Mouse (Mus musculus): ENCODE measurements around the gene Grap. TPM values are rescaled to one million over a fixed set of nuclear protein-coding genes. Genes with fewer than 3 reads are reported as not detected.

The Grap gene
- total and polyA plus RNA-seq, 3 experiments: 4.3 to 10.0 (median 7.2) TPM

- peaks cover 7% of the 10 kb centered on the region; the same call in 1 of the 2 replicates for H3K27me3 ChIP-seq (ENCODE audit: insufficient read depth, low read length)
- peaks cover 30% of the 10 kb centered on the region for H3K36me3 ChIP-seq (replicated peaks)
- TF ChIP-seq TAL1 (conservative IDR thresholded peaks at IDR 0.05; ENCODE audit: low read depth, low read length): no peak
- TF ChIP-seq POLR2AphosphoS5 (IDR thresholded peaks at IDR 0.05; ENCODE audit: insufficient replicate concordance, low read depth, low read length): no peak
- no peak for TF ChIP-seq CTCF (IDR thresholded peaks at IDR 0.05; ENCODE audit: low read depth, low read length)
- TF ChIP-seq GATA2 (IDR thresholded peaks at IDR 0.05; ENCODE audit: borderline replicate concordance, low read depth, low read length): no peak
- TF ChIP-seq GATA1 (IDR thresholded peaks at IDR 0.05; ENCODE audit: borderline replicate concordance, low read length): no peak
- peak overlapping the region; percentile 14; the same call in 1 of the 2 replicates for H3K4me3 ChIP-seq (ENCODE audit: low read depth, low read length)
- DNase-seq (ENCODE audit: low spot score): no peak
- peaks cover 9% of the 10 kb centered on the region; the same call in 1 of the 2 replicates for H3K4me1 ChIP-seq (ENCODE audit: insufficient read depth, low read depth, low read length)
- no peaks in the 10 kb centered on the region for H3K9me3 ChIP-seq (replicated peaks)
- no peak for ATAC-seq (ENCODE audit: extremely low read depth, insufficient number of reproducible peaks, low FRiP score, poor library complexity, severe bottlenecking)
These were observed 16.7 kb downstream of the Grap start for GRCm38 (mm10) chr11:61669492-61670490.

DNA sequence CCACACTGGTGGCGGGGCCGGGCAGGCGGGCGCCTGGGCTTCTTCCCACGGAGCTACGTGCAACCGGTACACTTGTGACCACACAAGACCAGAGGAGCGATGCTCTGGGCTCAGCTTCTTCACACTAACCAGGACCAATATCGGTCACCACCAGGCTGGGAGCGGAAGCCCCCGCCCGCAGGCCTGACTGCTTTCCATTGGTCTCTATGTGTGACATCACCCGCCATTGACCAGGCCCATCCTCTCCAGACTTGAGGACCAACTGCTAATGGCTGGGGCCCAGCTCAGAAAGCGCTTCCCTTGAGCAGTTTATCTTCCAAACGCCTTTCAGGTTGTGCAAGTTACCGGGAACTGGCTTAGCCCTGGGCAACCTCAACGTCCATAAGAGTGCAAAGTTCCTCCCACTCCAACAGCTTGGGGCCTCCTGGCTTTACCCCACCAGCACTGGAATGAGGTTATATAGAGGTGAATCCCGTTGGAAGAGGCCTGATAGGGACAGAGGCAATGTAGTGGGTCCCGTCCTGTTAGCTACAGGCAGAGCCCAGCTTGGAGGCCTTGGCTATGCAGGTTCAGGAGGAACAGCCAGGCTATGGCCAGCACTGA, 18.8 kb downstream of the Grap start:
- Histone ChIP-seq H3K27me3 (ENCODE audit: insufficient read depth, low read length) (peaks cover 11% of the 10 kb centered on the region; the same call in 1 of the 2 replicates), H3K4me1 (ENCODE audit: insufficient read depth, low read depth, low read length) (peaks cover 12% of the 10 kb centered on the region; the same call in 1 of the 2 replicates), H3K36me3 (replicated peaks) (peaks cover 20% of the 10 kb centered on the region), H3K9me3 (replicated peaks) (no peaks in the 10 kb centered on the region), H3K4me3 (ENCODE audit: low read depth, low read length) (no peak overlapping the region)
- TF ChIP-seq POLR2AphosphoS5 (IDR thresholded peaks at IDR 0.05; ENCODE audit: insufficient replicate concordance, low read depth, low read length) (no peak), CTCF (IDR thresholded peaks at IDR 0.05; ENCODE audit: low read depth, low read length) (no peak)
- DNase-seq (ENCODE audit: low spot score): no peak
- ATAC-seq (ENCODE audit: extremely low read depth, insufficient number of reproducible peaks, low FRiP score, poor library complexity, severe bottlenecking): no peak

GRCm38 (mm10) chr11:61673686-61674085, 20.6 kb downstream of the Grap start:
- no peak for ATAC-seq (ENCODE audit: extremely low read depth, insufficient number of reproducible peaks, low FRiP score, poor library complexity, severe bottlenecking)
- peaks cover 12% of the 10 kb centered on the region; the same call in 1 of the 2 replicates for H3K4me1 ChIP-seq (ENCODE audit: insufficient read depth, low read depth, low read length)
- no peak overlapping the region for H3K4me3 ChIP-seq (ENCODE audit: low read depth, low read length)
- H3K36me3 ChIP-seq (replicated peaks): peaks cover 20% of the 10 kb centered on the region
- no peaks in the 10 kb centered on the region for H3K9me3 ChIP-seq (replicated peaks)
- H3K27me3 ChIP-seq (ENCODE audit: insufficient read depth, low read length): peaks cover 11% of the 10 kb centered on the region; the same call in 1 of the 2 replicates
- TF ChIP-seq POLR2AphosphoS5 (IDR thresholded peaks at IDR 0.05; ENCODE audit: insufficient replicate concordance, low read depth, low read length) (no peak), GATA2 (IDR thresholded peaks at IDR 0.05; ENCODE audit: borderline replicate concordance, low read depth, low read length) (no peak), GATA1 (IDR thresholded peaks at IDR 0.05; ENCODE audit: borderline replicate concordance, low read length) (no peak), CTCF (IDR thresholded peaks at IDR 0.05; ENCODE audit: low read depth, low read length) (no peak), TAL1 (conservative IDR thresholded peaks at IDR 0.05; ENCODE audit: low read depth, low read length) (no peak)
- no peak for DNase-seq (ENCODE audit: low spot score)

DNA sequence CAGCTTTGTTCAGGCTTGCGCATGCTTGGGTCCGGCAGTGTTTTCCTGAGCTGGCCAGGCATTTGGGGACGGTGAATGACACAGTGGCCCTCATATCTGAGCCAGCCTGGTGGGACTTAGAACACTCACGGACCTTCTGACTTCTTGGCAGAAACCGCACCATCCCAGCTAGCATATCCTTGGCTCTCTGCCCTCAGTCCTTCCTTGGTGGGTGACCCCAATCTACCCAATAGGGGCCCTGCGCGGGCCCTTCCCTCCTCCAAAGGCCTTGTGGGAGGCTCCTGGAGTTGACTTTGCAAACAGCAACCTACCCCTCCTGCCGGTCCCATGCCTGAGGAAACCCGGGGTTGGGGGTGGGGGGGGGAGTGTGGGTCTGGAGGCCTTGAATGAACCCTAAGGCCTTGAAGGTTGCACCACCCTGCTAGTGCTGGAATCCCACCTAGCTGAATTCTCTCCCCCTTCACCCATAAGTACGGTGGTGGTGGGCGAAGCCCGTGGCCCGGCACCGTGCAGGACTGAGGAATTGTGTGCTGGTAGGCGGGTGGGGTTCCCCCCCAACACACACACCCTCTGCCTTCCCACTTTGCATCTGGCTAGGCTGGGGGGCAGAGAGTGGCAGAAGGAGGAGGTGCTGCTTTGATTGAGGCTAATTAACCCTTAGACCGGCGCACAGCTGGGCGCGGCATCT, 21.2 kb downstream of the Grap start:
- H3K27me3 ChIP-seq (ENCODE audit: insufficient read depth, low read length): peaks cover 9% of the 10 kb centered on the region; the same call in 1 of the 2 replicates
- no peak overlapping the region for H3K4me3 ChIP-seq (ENCODE audit: low read depth, low read length)
- H3K4me1 ChIP-seq (ENCODE audit: insufficient read depth, low read depth, low read length): peaks cover 12% of the 10 kb centered on the region; the same call in 1 of the 2 replicates
- peaks cover 17% of the 10 kb centered on the region for H3K36me3 ChIP-seq (replicated peaks)
- TF ChIP-seq POLR2AphosphoS5 (IDR thresholded peaks at IDR 0.05; ENCODE audit: insufficient replicate concordance, low read depth, low read length) (no peak), GATA2 (IDR thresholded peaks at IDR 0.05; ENCODE audit: borderline replicate concordance, low read depth, low read length) (no peak), TAL1 (conservative IDR thresholded peaks at IDR 0.05; ENCODE audit: low read depth, low read length) (no peak), CTCF (IDR thresholded peaks at IDR 0.05; ENCODE audit: low read depth, low read length) (no peak), GATA1 (IDR thresholded peaks at IDR 0.05; ENCODE audit: borderline replicate concordance, low read length) (no peak)
- DNase-seq (ENCODE audit: low spot score) (no peak), ATAC-seq (ENCODE audit: extremely low read depth, insufficient number of reproducible peaks, low FRiP score, poor library complexity, severe bottlenecking) (no peak)
- no peaks in the 10 kb centered on the region for H3K9me3 ChIP-seq (replicated peaks)

DNA sequence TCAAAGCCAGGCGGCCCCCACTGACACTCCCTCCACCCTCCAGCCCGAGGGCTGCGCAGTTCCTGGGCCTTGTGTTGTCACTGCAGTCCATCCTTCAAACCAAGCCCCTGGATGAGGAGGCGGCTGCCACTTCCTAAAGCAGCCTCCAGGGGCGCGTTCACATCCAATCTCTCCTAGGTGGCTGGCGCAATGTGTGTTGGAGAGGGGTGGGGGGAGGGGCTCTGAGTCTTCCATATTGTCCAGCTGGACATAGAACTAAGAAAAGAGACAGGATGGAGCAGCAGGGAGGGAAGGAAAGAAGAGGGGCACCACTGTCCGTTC, 21.7 kb downstream of the Grap start:
- DNase-seq (ENCODE audit: low spot score) (no peak), ATAC-seq (ENCODE audit: extremely low read depth, insufficient number of reproducible peaks, low FRiP score, poor library complexity, severe bottlenecking) (no peak)
- Histone ChIP-seq H3K4me1 (ENCODE audit: insufficient read depth, low read depth, low read length) (peaks cover 11% of the 10 kb centered on the region; the same call in 1 of the 2 replicates), H3K27me3 (ENCODE audit: insufficient read depth, low read length) (peaks cover 9% of the 10 kb centered on the region; the same call in 1 of the 2 replicates), H3K4me3 (ENCODE audit: low read depth, low read length) (no peak overlapping the region), H3K9me3 (replicated peaks) (no peaks in the 10 kb centered on the region), H3K36me3 (replicated peaks) (peaks cover 14% of the 10 kb centered on the region)
- TF ChIP-seq CTCF (IDR thresholded peaks at IDR 0.05; ENCODE audit: low read depth, low read length) (no peak), GATA2 (IDR thresholded peaks at IDR 0.05; ENCODE audit: borderline replicate concordance, low read depth, low read length) (no peak), POLR2AphosphoS5 (IDR thresholded peaks at IDR 0.05; ENCODE audit: insufficient replicate concordance, low read depth, low read length) (no peak), TAL1 (conservative IDR thresholded peaks at IDR 0.05; ENCODE audit: low read depth, low read length) (no peak), GATA1 (IDR thresholded peaks at IDR 0.05; ENCODE audit: borderline replicate concordance, low read length) (no peak)
